Mouse (Mus musculus) lung, embryonic 14.5 days (tissue): ENCODE measurements at regions not wholly inside any gene's neighbourhood (a gene's known extent, or its start where the extent isn't known, plus 50 kb on each side); places are given as distances from the start of the nearest gene placed in this dataset.

Experiments
- ATAC-seq: fragments of 200-750 bp; cut with Nextera tagmentation; 2 replicates; pipeline ENCODE4 v1.8.0; 2017; ENCODE audit warnings: mild to moderate bottlenecking, moderate TSS enrichment, moderate library complexity; ENCODE audit not compliant: insufficient read depth
- DNase-seq: peaks from one replicate; pipeline ENCODE4 v3.0.0-alpha.2; 2015
- H3K27ac ChIP-seq: fragments of 300-500 bp; sonication (generic); 2 replicates; pipeline ENCODE4 v1.5.1; 2014; ENCODE audit warnings: low read depth, mild to moderate bottlenecking, moderate library complexity
- H3K27me3 ChIP-seq: fragments of 300-500 bp; sonication (generic); 2 replicates; pipeline ENCODE4 v1.6.1; 2014; ENCODE audit warnings: low read length, control low read depth; ENCODE audit not compliant: insufficient read depth
- H3K36me3 ChIP-seq: fragments of 300-500 bp; sonication (generic); 2 replicates; pipeline ENCODE4 v1.6.1; 2014; ENCODE audit warnings: control low read depth; ENCODE audit not compliant: insufficient read depth
- H3K4me1 ChIP-seq: fragments of 300-500 bp; sonication (generic); 2 replicates; pipeline ENCODE4 v1.6.1; 2014; ENCODE audit warnings: antibody characterized with exemption, control low read depth; ENCODE audit not compliant: insufficient read depth
- H3K4me2 ChIP-seq: fragments of 300-500 bp; sonication (generic); 2 replicates; pipeline ENCODE4 v1.6.1; 2014; ENCODE audit warnings: mild to moderate bottlenecking
- H3K4me3 ChIP-seq: fragments of 300-500 bp; sonication (generic); 2 replicates; pipeline ENCODE4 v1.5.1; 2014; ENCODE audit warnings: low read depth, low read length
- H3K9ac ChIP-seq: fragments of 300-500 bp; sonication (generic); 2 replicates; pipeline ENCODE4 v1.6.1; 2014
- H3K9me3 ChIP-seq: fragments of 300-500 bp; sonication (generic); 2 replicates; pipeline ENCODE4 v1.6.1; 2016; ENCODE audit warnings: low read depth, low read length, control low read depth
- CTCF ChIP-seq: IDR thresholded peaks from 2 replicates; pipeline ENCODE4 v1.5.1; 2016; ENCODE audit warnings: antibody characterized with exemption, low read depth
- WGBS: fragments of 180-500 bp; shearing (Covaris S2); extraction: QIAGEN DNeasy Blood & Tissue Kit; methylation state at CpG from one replicate; pipeline ENCODE4 v1.1.7; 2014; 5-methylcytosine and 5-hydroxymethylcytosine counted together

GRCm38 (mm10) chr12:5434060-5434459 is 58.6 kb upstream of the Klhl29 start:
- H3K4me3 ChIP-seq = no peak overlapping the region
- no peak overlapping the region for H3K27ac ChIP-seq
- H3K4me1 ChIP-seq = no peaks in the 10 kb centered on the region
- no peak overlapping the region for H3K4me2 ChIP-seq
- H3K9me3 ChIP-seq = no peaks in the 10 kb centered on the region
- H3K27me3 ChIP-seq = no peaks in the 10 kb centered on the region
- 53% methylated on average over 6 of the region's 6 CpGs for WGBS
- H3K36me3 ChIP-seq = no peaks in the 10 kb centered on the region
- no peak overlapping the region for H3K9ac ChIP-seq
- DNase-seq = no peak
- no peak for ATAC-seq
- no peak for TF ChIP-seq CTCF

DNA sequence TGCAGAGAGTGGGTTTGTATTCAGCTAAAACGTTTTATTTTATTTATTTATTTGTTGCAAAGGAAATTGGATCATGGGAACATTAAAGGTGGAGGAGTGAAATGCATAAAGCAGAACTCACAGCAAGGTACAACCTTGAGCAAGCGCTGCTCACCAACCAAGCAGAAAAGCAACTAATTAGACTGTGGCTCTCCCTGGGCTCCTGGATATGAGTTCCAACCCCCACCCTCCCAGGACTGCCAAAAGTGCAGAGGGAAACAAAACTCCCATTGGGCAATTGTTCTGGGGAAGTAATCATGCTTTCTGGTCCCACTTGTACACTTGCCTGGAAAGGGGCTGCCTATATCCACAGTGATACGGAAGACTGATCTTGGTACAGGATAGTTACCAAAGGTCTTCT is 57.2 kb upstream of the Klhl29 start:
- Histone ChIP-seq H3K9ac (no peak overlapping the region), H3K36me3 (no peaks in the 10 kb centered on the region), H3K9me3 (no peaks in the 10 kb centered on the region), H3K4me3 (no peak overlapping the region), H3K27me3 (no peaks in the 10 kb centered on the region), H3K4me1 (no peaks in the 10 kb centered on the region), H3K4me2 (no peak overlapping the region), H3K27ac (no peak overlapping the region)
- 68% methylated on average over 3 of the region's 3 CpGs for WGBS
- no peak for DNase-seq
- no peak for ATAC-seq
- TF ChIP-seq CTCF = no peak

DNA sequence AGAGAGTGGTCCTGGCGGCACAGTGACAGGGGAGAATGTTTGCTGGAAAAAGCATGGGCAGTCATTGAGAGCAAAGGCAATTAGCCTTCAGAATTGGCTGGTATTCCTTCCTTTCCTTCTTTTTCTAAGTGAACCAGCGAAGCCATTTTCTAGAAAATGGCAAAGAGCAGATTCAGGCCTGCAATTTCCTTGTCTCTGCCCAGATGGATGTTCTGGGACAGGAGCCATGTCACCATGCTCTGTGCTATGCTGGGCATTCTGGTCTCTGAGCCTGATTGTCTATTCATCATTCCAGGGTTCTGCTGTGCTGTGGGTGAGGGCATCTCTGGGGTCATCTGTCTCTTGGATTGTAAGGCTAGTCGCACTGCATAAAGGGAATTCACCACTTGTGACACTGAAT is 53.3 kb upstream of the Klhl29 start:
- WGBS = 64% methylated on average over 3 of the region's 3 CpGs
- no peak for ATAC-seq
- H3K36me3 ChIP-seq = no peaks in the 10 kb centered on the region
- H3K4me1 ChIP-seq = no peaks in the 10 kb centered on the region
- no peak for DNase-seq
- no peak overlapping the region for H3K4me3 ChIP-seq
- TF ChIP-seq CTCF = no peak
- H3K9me3 ChIP-seq = no peaks in the 10 kb centered on the region
- H3K9ac ChIP-seq = no peak overlapping the region
- no peaks in the 10 kb centered on the region for H3K27me3 ChIP-seq
- no peak overlapping the region for H3K27ac ChIP-seq
- no peak overlapping the region for H3K4me2 ChIP-seq
